Mouse (Mus musculus): Measurements from ENCODE around the gene Magix.

The Magix gene

DNA sequence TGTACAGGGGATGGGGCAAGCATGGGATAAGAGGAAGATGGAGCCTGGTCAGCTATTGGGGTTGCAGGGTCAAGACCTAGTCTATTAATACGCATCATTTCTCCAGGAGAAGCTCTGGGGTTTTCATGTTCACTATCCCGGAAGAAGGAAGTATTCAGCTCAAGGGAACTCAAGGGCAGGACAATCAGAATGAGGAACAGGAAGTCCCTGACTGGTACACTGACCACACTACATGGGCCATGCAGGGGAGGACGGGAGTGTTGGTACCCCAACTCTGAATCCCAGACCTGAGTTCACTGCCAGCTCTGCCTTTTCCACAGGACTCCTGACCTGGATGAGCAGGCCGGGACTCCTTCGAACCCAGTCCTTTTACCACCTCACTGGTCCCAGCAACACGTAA lies 48.5 kb downstream of the Magix start:
- DNase-seq (ENCODE audit: low spot score in 2 of 2), result no peak

Measured in heart, adult 9 months (tissue).